Mouse (Mus musculus) left cerebral cortex, postnatal 4 days (tissue): ENCODE data around the gene 9530077C05Rik. TPM values are rescaled to one million over a fixed set of nuclear protein-coding genes. Genes with fewer than 3 reads are reported as not detected.

Source experiments
- total RNA-seq, 2 experiments: library from RNA; stranded (reverse); gene quantifications; 2 replicates each; pipeline ENCODE4 v1.2.3; 2021

The 9530077C05Rik gene
- total RNA-seq, 2 experiments from 2014 or later, result 10.1 to 10.3 TPM

Other genes with a start within 250 kb of the 9530077C05Rik start
- under 1 TPM; 0.78 to 0.83 TPM for gene Zfp872, start 223.4 kb upstream of the 9530077C05Rik start, total RNA-seq
- 10 to 100 TPM; 12.8 to 13.7 TPM for gene Zfp809, start 185.8 kb upstream of the 9530077C05Rik start, total RNA-seq
- 1 to 10 TPM; 5.0 to 6.2 TPM for gene Zfp599, start 151.6 kb upstream of the 9530077C05Rik start, total RNA-seq
- gene Zfp810, start 103.9 kb upstream of the 9530077C05Rik start, total RNA-seq, result 10 to 100 TPM; 24.3 to 24.6 TPM
- gene Anln, start 22.3 kb upstream of the 9530077C05Rik start, total RNA-seq, result 1 to 10 TPM; 5.3 to 5.5 TPM
- gene Gm17545, start 42.8 kb downstream of the 9530077C05Rik start, total RNA-seq, result not detected
- 10 to 100 TPM; 55.9 to 58.6 TPM for gene Rp9, start 58.2 kb downstream of the 9530077C05Rik start, total RNA-seq
- 10 to 100 TPM; 26.8 to 31.2 TPM for gene Bbs9, start 64.2 kb downstream of the 9530077C05Rik start, total RNA-seq